Mouse (Mus musculus) ES-Bruce4 (cell line): Measurements from ENCODE around the gene Smcr8. TPM values are rescaled to one million over a fixed set of nuclear protein-coding genes. Genes with fewer than 3 reads are reported as not detected.

Experiments
- H3K27ac ChIP-seq: 2 replicates; pipeline ENCODE4 v1.5.1; 2012; ENCODE audit warnings: low read length, inconsistent platforms; ENCODE audit not compliant: insufficient read depth
- H3K27me3 ChIP-seq: 2 replicates; pipeline ENCODE4 v1.6.1; 2012; ENCODE audit warnings: mild to moderate bottlenecking, low read length, inconsistent platforms; ENCODE audit not compliant: control insufficient read depth, poor library complexity, insufficient read depth, severe bottlenecking
- H3K36me3 ChIP-seq: 2 replicates; pipeline ENCODE4 v1.6.1; 2012; ENCODE audit warnings: inconsistent platforms, mild to moderate bottlenecking, low read length, moderate library complexity; ENCODE audit not compliant: control insufficient read depth, poor library complexity, insufficient read depth, severe bottlenecking
- H3K4me1 ChIP-seq: one replicate; pipeline ENCODE4 v1.8.1; 2011; ENCODE audit warnings: low read length; ENCODE audit not compliant: control insufficient read depth, insufficient read depth
- H3K4me3 ChIP-seq: 2 replicates; pipeline ENCODE4 v1.5.1; 2011; ENCODE audit warnings: low read depth, mild to moderate bottlenecking, low read length
- H3K9ac ChIP-seq: 2 replicates; pipeline ENCODE4 v1.6.1; 2012; ENCODE audit warnings: low read depth, mild to moderate bottlenecking, inconsistent platforms; ENCODE audit not compliant: poor library complexity, severe bottlenecking
- H3K9me3 ChIP-seq: replicated peaks from 2 replicates; pipeline ENCODE4 v1.6.1; 2012; ENCODE audit warnings: mild to moderate bottlenecking, low read length, inconsistent platforms; ENCODE audit not compliant: control insufficient read depth, poor library complexity, insufficient read depth, severe bottlenecking
- CTCF ChIP-seq: IDR thresholded peaks from one replicate; pipeline ENCODE4 v1.8.1; 2011; ENCODE audit warnings: low read depth, low read length
- EP300 ChIP-seq: IDR thresholded peaks from 2 replicates; pipeline ENCODE4 v1.6.1; 2011; ENCODE audit warnings: low read depth, low read length; ENCODE audit not compliant: insufficient read depth
- POLR2A ChIP-seq: IDR thresholded peaks from one replicate; pipeline ENCODE4 v1.8.1; 2011; ENCODE audit warnings: low read length; ENCODE audit not compliant: insufficient read depth
- polyA plus RNA-seq: library from polyadenylated mRNA; stranded (reverse); fragments of >200 nt; gene quantifications from 2 replicates; pipeline ENCODE4 v1.2.4, GENCODE M21; 2011; ENCODE audit warnings: low read depth; ENCODE audit not compliant: missing spikeins, insufficient read depth, insufficient read length

Gene Smcr8
- polyA plus RNA-seq, 1 experiment: 18.4 TPM

DNA sequence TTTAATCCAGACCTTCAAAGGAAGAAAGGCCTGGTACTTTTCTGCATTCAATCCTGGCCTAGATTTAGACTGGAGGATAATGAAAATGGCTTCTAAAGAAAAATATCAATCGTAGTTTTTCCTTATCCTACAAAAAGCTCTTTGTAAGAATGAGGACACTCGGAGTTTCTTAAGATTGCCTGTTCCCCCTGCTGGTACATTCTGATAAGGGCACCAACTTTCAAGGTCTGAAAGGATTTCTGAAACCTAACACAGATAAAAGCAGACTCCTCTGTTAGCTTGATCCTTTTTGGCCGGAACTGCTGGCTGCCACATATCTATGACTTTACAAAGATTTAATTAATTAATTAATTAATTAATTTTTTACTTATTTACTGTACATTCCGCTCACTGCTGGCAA is 10.4 kb upstream of the Smcr8 start:
- Histone ChIP-seq H3K4me1 (no peaks in the 10 kb centered on the region), H3K36me3 (no peaks in the 10 kb centered on the region), H3K4me3 (no peak overlapping the region), H3K27ac (no peak overlapping the region), H3K27me3 (no peaks in the 10 kb centered on the region), H3K9me3 (no peaks in the 10 kb centered on the region), H3K9ac (no peak overlapping the region)
- TF ChIP-seq EP300 (no peak), POLR2A (no peak), CTCF (no peak)

DNA sequence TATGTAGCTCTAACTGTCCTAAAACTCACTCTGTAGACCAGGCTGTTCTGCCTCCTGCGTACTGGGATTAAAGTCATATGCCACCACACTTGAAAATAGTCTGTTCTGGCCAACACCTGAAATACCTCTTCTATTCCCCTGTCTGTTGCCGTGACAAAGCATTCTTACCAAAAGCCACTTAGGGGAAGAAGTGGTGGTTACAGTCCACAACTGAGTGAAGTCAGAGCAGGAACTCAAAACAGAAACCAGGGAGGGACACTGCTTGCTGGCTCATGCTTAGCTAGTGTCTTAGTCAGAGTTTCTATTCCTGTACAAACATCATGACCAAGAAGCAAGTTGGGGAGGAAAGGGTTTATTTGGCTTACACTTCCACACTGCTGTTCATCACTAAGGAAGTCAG is 8.0 kb upstream of the Smcr8 start:
- Histone ChIP-seq H3K36me3 (no peaks in the 10 kb centered on the region), H3K4me1 (no peaks in the 10 kb centered on the region), H3K4me3 (no peak overlapping the region), H3K27me3 (no peaks in the 10 kb centered on the region), H3K9me3 (no peaks in the 10 kb centered on the region), H3K27ac (no peak overlapping the region), H3K9ac (no peak overlapping the region)
- TF ChIP-seq POLR2A (no peak), CTCF (no peak), EP300 (no peak)

DNA sequence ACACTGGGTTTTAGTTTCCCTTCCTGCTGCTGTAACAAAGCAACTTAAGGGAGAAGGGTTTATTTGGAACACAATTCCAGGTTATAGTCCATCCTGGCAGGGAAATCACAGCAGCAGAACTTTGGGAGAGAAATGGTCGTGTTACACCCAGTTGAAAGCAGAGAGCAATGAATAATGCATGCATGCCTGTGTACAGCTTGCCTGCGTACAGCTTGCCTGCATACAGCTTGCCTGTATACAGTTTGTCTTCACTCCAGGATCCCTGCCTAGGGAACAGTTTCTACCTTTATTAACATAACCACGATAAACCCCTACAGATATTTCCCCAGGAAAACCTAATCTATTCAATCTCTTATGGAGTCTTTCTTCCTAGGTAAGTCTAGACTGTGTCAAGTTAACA is 6.5 kb upstream of the Smcr8 start:
- H3K27ac ChIP-seq: no peak overlapping the region
- H3K27me3 ChIP-seq: no peaks in the 10 kb centered on the region
- H3K4me1 ChIP-seq: no peaks in the 10 kb centered on the region
- H3K4me3 ChIP-seq: no peak overlapping the region
- no peaks in the 10 kb centered on the region for H3K36me3 ChIP-seq
- no peaks in the 10 kb centered on the region for H3K9me3 ChIP-seq
- no peak overlapping the region for H3K9ac ChIP-seq
- TF ChIP-seq EP300 (no peak), CTCF (no peak), POLR2A (no peak)

DNA sequence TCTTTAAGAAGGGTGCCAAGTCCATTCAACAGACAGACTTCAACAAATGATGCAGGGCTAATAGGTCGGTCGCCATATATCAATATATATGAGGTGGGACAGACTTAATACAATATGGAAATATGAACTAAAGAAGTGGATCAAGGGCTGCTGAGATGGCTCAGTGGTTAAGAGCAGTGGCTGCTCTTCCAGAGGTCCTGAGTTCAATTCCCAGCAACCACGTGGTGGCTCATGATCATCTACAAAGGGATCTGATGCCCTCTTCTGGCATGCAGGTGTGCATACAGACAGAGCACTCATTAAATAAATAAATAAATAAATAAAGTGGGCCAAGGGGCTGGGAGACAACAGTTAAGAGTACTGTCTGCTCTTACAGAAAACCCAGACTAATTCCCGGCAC is 5.2 kb upstream of the Smcr8 start:
- Histone ChIP-seq H3K4me1 (no peaks in the 10 kb centered on the region), H3K4me3 (no peak overlapping the region), H3K9me3 (no peaks in the 10 kb centered on the region), H3K36me3 (no peaks in the 10 kb centered on the region), H3K27ac (no peak overlapping the region), H3K27me3 (no peaks in the 10 kb centered on the region), H3K9ac (no peak overlapping the region)
- no peak for TF ChIP-seq CTCF
- no peak for TF ChIP-seq EP300
- no peak for TF ChIP-seq POLR2A

DNA sequence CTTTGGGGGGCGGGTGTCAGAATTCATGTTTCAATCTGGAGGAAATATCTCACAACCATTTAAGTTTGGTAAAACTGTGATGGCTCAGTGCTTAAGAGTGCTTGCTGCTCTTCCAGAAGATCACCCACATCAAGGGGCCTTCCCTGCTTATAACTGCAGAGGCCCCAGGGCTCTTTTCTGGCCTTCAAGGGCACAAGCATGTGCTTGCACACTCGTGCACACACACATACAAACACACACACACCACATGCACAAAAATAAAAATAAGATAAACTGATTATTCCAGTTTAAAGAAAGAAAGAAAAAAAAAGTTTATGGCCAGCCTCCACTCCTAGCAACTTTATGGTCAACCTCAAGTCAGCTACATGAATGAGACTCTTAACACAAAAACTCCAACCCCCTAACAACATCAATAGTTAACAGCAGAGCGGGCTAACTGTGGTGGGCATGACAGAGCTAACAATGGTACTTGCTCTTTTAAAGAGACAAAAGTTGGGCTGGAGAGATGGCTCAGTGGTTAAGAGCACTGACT is 3.1 kb upstream of the Smcr8 start:
- Histone ChIP-seq H3K4me3 (no peak overlapping the region), H3K4me1 (no peaks in the 10 kb centered on the region), H3K9ac (no peak overlapping the region), H3K27me3 (no peaks in the 10 kb centered on the region), H3K27ac (no peak overlapping the region), H3K9me3 (no peaks in the 10 kb centered on the region), H3K36me3 (peaks cover 10% of the 10 kb centered on the region)
- TF ChIP-seq EP300 (no peak), POLR2A (no peak), CTCF (no peak)

DNA sequence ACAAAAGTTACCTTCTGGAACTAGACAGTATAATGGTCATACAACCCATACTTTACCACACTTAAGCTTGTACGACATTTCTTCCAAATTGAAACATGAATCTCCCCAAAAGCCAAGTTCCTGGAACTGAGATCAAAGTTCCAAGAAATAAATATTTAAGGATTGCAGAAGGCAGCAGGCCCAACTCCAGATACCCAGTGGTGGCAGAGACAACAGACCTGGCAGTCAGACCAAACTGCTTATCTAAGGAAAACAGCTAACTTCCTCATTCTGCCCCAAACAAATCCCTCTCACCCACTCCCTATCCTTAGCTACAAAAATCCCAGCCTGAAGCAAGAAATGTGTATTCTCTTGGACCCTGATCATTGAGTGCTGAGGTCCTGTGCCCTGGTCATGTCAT is 2.5 kb upstream of the Smcr8 start:
- Histone ChIP-seq H3K36me3 (peaks cover 15% of the 10 kb centered on the region), H3K4me3 (no peak overlapping the region), H3K9ac (no peak overlapping the region), H3K27ac (no peak overlapping the region), H3K9me3 (no peaks in the 10 kb centered on the region), H3K27me3 (no peaks in the 10 kb centered on the region), H3K4me1 (no peaks in the 10 kb centered on the region)
- TF ChIP-seq CTCF (no peak), EP300 (no peak), POLR2A (no peak)
